Mouse (Mus musculus) adrenal gland, postnatal 4 days (tissue): ENCODE data around the gene Rnf113a2. TPM values are rescaled to one million over a fixed set of nuclear protein-coding genes. Genes with fewer than 3 reads are reported as not detected.

Source experiments
- DNase-seq, 2 experiments: peaks; one replicate each; pipeline ENCODE4 v3.0.0; 2021 to 2022; ENCODE audit warnings: low spot score in 2 of 2, mixed read lengths in 2 of 2
- long read RNA-seq, 2 experiments: library from polyadenylated mRNA; stranded (forward); transcript quantifications; one replicate each; pipeline ENCODE4 v2.0.0; 2021
- total RNA-seq, 2 experiments: library from RNA; stranded (reverse); gene quantifications; 2 replicates each; pipeline ENCODE4 v1.2.3; 2021

The Rnf113a2 gene
- 10 to 100 TPM; 19.4 to 19.6 TPM for total RNA-seq
- long read RNA-seq, experiment 1, transcript Rnf113a2-201 (1 exons, 1,383 nt), result major isoform, 21 of 21 reads
- long read RNA-seq, experiment 1, partial matches to known transcripts, result 0 of 21 reads
- long read RNA-seq, experiment 1, other reads (novel, unspliced or antisense), result 0 of 21 reads
- long read RNA-seq, experiment 2, transcript Rnf113a2-201 (1 exons, 1,383 nt), result major isoform, 22 of 22 reads
- long read RNA-seq, experiment 2, partial matches to known transcripts, result 0 of 22 reads
- long read RNA-seq, experiment 2, other reads (novel, unspliced or antisense), result 0 of 22 reads

- peak; percentile 43 to 63 for DNase-seq
These were observed at the start of gene Rnf113a2 for GRCm38 (mm10) chr12:84416834-84417604. Rnf113a2 (plus strand) TSS chr12:84417196.

DNA sequence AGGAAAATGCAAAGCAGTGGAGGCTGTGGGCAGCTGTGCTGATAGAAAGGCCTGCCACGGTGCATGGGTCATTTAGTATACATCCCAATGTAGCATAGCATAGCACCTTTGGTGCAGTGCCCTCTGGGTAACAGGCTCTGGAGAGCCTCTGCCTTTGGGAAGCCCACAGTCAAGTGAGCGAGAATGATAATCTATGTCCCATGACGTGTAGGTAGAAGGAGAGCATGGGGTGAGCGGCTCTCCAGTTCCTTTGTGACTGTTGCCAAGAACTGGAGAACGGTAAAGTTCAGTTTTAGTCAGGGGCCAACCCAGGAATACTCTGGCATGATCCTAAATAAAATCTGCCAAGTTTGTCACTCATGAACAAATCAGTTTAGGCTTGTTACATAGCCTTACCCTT lies 45.3 kb upstream of the Rnf113a2 start:
- no peak for DNase-seq

- DNase-seq, result no peak
These were observed 43.0 kb upstream of the Rnf113a2 start for GRCm38 (mm10) chr12:84373831-84374481.

DNA sequence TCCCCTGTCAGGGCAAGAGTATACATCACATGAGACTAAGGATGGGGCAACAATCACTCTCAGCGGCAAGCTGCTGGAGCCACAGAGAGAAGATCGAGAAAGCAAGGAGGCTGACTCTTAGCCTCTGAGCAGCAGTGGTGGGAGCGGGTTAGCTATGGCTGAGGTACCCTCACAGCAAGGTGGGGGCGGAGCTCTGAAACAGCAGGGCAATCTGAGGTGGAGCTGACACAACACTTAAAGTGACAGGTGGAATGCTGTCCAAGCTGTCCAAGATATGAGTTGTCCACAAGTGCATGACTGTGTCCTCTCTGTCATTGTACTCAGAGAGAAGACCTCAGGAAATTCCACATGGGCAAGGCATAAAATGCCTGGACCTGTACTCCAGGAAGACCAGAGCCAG lies 34.6 kb upstream of the Rnf113a2 start:
- DNase-seq, result no peak

DNA sequence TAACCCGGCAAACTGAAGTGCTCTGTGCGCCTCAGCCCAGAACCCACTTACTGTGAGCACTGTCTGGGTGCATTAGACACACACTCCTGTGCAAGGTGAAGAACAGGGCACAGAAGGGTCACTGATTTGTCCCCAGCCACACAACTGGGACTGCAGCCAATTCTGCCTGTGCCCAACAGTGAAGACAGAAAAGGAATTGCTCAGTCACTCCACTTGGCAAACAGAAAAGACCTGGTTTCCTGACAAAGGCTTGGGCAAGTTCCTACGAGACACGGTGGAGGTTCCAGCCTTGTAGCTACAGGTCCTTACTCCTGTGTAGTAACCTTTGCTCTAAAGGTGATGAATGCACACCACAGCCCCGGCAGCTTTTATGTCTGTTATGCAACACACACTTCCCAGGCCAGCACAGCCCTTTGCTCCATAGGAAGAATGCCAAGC lies 32.3 kb upstream of the Rnf113a2 start:
- DNase-seq, result no peak

GRCm38 (mm10) chr12:84385408-84385807 lies 31.6 kb upstream of the Rnf113a2 start:
- no peak for DNase-seq

DNA sequence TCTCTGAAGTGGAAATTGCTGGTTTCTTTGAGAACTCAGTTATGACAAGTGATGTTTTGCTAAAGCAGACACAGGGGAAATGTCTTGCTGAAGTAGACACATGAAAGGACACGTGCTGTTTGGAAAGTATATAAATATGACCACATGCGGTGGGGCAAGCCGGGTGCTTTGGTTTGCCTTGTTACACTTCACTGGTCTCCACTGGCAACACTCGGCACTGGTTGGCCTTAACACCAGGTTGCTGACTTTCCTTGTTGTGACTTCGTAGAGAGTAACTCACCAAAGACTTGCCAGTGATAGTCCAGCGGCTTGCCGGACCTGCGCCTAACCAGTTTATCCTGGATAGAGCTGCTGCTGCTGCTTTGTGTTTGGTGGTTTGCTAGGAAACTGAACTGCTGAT lies 28.9 kb upstream of the Rnf113a2 start:
- no peak for DNase-seq

GRCm38 (mm10) chr12:84388774-84389400 lies 28.1 kb upstream of the Rnf113a2 start:
- DNase-seq, result no peak

- DNase-seq, result no peak
These were observed 26.7 kb upstream of the Rnf113a2 start for GRCm38 (mm10) chr12:84390336-84390735.

GRCm38 (mm10) chr12:84392681-84393080 lies 24.3 kb upstream of the Rnf113a2 start:
- DNase-seq, result no peak

DNA sequence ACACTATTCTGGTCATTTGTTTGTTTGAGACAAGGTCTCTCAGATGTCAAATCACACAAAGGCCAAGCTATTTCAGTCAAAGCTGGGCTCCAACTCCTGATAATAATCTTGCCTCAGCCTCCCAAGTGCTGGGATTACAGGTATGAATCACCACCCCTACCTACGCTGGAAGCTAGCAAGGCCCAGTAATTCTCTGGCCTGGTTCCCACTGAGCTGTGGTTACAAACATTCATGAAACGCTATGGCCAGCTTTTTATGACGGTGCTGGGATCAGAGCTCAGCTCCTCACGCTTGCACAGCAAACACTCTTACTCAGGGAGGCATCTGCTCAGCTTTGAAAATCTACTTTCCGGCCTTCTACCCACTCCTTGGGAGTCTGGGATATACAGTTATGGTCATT lies 23.1 kb upstream of the Rnf113a2 start:
- no peak for DNase-seq

GRCm38 (mm10) chr12:84396947-84397679 lies 19.9 kb upstream of the Rnf113a2 start:
- DNase-seq, result no peak

DNA sequence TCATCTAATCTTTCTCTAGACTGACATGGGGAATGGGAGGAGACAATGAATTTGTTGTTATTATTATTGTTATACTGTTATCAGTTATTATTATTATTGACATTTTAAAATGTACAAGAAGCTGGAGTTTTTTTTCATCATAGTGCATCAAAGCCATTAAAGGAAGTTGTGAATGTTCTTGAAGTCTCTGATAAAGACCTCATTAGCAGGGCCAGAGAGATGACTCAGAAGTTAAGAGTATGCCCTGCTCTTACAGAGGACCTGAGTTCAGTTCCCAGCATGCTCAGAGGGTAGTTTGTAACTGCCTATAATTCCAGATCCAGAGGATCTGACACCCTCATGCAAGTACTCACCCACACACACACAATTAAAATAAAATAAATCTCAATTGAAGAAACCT lies 19.3 kb upstream of the Rnf113a2 start:
- DNase-seq, result no peak

- no peak for DNase-seq
These were observed 18.4 kb upstream of the Rnf113a2 start for GRCm38 (mm10) chr12:84398629-84399028.

- no peak for DNase-seq
These were observed 17.9 kb upstream of the Rnf113a2 start for GRCm38 (mm10) chr12:84399135-84399534.

DNA sequence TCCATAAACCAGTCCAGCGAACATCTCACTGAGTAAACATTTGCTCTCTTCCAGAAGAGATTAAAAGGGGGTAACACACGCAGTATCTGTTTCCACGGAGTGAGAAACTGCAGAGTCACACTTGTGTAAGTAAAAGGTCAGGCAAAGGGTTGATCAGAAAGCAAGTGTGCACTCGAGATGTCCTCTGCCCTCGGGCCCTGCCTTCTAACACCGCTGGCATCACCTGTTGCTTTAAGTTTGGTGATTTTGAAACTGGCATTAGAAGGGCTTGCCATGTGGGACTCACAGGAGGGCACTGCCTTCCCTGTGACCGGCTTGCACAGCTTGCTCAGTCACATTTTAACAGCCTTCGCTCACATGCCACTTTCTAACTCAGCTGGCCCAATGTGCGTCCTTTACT lies 17.3 kb upstream of the Rnf113a2 start:
- DNase-seq, result no peak

DNA sequence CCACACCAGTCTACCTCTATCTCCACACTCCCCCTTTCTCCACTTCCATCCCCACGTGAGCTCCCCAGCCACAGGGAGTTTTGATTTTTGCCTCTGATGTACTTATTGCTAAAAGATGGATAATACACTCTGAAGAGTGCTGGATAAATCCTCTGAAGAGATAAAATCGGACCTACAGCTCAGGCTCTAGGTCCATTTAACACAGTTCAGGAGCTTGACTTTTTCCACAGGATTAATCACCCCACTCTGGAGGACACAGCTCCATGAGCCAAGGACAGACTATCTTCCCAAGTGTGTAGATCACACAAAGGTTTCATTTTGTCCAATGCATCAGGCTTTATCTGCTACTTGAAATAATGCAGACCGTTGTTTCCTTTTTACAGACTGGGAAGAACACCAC lies 16.9 kb upstream of the Rnf113a2 start:
- no peak for DNase-seq

GRCm38 (mm10) chr12:84400653-84401052 lies 16.3 kb upstream of the Rnf113a2 start:
- no peak for DNase-seq

- DNase-seq, result no peak
These were observed 14.1 kb upstream of the Rnf113a2 start for GRCm38 (mm10) chr12:84402923-84403322.

DNA sequence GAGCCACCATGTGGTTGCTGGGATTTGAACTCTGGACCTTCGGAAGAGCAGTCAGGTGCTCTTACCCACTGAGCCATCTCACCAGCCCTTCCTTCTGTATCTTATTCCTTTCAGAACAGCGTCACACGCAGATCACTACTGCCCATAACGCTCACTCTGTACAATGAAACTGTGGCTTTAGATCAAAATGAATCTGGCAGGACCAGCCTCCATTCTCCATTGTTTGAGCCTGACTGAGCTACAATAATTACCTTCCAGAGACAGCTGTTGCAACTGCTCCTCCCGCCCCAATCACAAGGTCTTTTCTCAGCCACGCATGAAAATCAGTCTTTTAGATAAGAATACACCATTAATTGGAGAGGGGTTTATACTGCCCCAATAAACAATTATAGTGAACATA lies 12.5 kb upstream of the Rnf113a2 start:
- no peak for DNase-seq

DNA sequence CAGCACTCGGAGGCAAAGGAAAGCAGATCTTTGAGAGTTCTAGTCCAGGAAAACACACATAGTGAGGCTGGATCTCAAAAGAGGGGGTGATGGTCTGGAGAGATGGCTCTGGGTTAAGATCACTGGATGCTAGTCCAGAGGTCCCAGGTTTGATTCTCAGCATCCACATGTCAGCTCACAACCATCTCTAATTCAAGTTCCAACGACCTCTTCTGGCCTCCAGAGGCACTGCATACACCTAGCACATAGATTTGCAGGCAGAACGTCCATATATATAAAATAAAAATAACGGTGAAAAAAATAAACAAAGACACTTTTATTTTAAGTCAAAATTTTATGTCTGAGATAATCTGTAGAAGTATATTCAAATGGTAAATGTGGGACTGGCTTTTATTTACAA lies 9.7 kb upstream of the Rnf113a2 start:
- DNase-seq, result no peak
